Mouse (Mus musculus) frontal cortex, adult 2 months (tissue): ENCODE results near the gene Pds5b. TPM values are rescaled to one million over a fixed set of nuclear protein-coding genes. Genes with fewer than 3 reads are reported as not detected.
"Not testable (repeated sequence)": the region's sequence is repeated elsewhere in the genome, so short reads cannot be mapped to it uniquely, and the experiment has no call there.

ENCODE experiments used
- DNase-seq, 2 experiments: peaks; one replicate each; pipeline ENCODE4 v3.0.0; 2022; ENCODE audit warnings: low spot score in 1 of 2; ENCODE audit errors: extremely low spot score in 1 of 2
- polyA plus RNA-seq: library from polyadenylated mRNA; depleted of rRNA; stranded (reverse); fragments of >200 nt; gene quantifications from 2 replicates; pipeline ENCODE4 v1.2.3, GENCODE M21; 2012

Gene Pds5b
- polyA plus RNA-seq, 1 experiment, result 33.9 TPM

DNA sequence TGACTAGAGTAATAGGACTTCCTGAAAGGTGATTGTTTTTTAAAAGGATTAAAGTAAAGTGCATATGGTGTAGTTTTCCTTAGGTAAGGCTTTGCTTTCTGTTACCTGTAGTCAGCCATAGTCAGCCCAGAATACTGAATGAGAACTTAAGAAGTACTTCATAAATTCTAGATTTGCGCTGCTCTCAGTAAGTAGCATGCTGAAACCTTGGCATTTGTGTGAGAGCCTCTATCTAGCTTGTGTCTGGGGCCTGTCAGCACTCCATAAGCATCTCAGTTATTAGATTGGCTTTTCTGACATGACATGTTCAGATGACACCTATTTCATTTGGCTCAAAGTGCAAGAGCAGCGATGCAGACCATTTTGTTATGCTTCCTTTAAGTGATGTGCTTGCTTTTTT is 19.7 kb downstream of the Pds5b start:
- DNase-seq, result no peak

DNA sequence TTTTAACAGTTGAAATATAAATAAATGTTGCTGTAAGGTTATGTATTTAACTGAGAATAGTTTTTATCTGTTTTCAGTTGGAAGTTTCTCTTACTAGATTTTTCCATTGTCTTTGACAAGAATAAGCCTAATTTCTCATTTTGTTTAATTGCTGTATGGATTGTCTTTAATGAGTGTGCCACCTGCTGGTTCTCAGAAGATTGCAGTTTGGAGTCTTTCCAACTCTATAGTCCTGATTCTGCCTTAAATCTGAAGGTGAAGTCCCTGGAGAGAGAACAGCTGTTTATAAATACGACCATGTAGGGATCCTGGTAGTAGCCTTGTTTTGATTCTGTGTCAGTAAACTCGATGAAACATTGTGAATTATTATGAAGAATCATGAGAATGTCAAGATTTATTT is 29.2 kb downstream of the Pds5b start:
- DNase-seq, result peak; percentile 18 to 83

DNA sequence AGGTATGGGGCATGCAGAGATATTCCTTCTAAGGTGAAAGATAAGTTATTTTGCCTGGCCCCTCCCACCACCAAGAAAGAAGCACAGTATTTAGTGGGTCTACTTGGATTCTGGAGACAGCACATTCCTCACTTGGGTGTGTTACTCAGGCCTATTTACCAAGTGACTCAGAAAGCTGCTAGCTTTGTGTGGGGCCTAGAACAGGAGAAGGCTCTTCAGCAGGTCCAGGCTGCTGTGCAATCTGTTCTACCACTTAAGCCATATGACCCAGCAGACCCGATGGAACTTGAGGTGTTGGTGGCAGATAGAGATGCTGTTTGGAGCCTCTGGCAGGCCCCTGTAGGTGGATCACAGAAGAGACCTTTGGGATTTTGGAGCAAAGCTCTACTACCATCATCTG is 33.1 kb downstream of the Pds5b start:
- DNase-seq, result not testable (repeated sequence)

DNA sequence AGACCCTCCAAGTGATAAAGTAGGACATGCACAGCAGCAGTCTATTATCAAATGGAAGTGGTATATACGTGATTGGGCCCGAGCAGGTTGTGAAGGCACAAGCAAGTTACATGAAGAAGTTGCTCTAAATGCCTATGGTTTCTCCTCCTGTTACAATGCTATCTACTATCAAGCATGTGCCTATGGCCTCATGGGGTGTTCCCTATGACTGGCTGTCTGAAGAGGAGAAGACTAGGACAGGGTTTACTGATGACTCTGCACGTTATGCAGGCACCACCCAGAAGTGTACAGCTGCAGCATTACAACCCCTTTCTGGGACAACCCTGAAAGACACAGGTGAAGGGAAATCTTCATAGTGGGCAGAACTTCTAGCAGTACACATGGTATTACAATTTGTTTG is 33.6 kb downstream of the Pds5b start:
- DNase-seq, result not testable (repeated sequence)

DNA sequence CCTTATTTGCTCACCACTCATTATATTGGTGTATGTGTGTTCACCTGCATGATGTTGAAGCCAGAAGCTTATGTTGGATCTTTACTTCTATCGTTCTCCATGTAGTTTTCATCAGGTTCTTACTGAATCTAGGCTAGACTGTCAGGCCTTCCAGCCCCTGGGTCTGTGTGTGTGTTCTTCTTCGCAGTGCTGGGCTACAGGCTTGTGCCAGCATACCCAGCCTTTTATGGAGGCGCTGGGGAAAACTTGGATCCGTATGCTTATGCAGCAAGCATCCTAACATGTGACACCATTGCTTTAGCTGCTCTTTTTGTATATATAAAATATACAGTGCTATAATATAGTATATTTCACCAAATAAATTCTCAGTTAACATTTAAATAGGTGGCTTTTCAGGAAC is 38.0 kb downstream of the Pds5b start:
- no peak for DNase-seq

DNA sequence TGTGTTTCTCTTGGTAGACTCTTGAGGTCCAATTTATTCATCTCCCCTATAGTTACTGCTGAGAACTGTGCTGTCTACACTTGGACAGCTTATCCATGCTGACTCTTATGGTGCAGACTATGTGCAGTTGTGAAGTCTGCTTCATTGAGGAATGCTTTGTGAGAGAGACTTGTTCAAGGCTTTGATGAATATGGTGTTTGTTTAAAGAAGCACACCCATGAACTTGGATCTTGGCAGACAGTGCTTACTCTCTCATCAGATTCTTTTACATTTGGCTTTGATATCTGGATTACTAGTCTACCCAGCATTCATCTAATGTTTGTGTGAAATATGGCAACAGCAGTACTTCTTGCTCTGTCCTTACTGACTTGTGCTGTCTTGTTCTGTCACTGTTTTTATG is 39.9 kb downstream of the Pds5b start:
- DNase-seq, result no peak

DNA sequence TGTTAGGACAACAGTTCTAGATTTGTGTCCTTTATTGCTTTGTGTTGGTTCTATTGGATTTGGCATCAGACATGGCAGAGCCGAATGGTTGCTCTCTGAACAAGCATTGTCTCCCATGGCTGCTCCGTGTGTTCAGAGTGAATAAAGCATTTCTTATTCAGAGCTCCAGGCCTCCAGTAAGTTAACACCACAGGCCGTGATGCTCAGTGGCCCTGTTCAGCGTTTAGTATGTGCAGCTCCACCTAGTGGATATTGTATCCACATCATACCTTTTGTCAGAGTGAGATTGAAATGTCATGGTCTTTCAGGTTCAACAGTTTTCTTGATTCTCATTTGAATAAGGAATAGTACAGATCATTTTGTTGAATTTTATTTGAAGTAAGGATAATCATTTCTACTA is 44.2 kb downstream of the Pds5b start:
- DNase-seq, result peak in 1 of 2 experiments; percentile 35

DNA sequence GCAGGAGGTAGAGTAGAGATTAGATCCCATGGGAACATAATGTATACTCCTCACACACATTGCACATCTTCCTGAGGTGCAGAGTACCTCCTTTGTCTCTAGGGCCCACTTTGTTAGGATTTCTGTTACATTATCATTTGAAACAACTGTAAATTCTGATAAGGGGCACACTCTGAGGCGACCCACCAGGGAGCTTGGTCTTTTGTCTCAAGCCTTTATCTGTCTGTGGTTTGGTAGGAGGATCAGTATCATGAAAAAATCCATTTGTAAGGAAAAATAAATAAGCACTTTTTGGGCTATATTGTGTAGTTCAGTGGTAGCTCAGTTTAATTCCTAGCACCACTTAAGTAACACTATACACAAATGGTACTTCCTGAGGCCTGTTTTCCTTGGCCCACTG is 51.1 kb downstream of the Pds5b start:
- no peak for DNase-seq

DNA sequence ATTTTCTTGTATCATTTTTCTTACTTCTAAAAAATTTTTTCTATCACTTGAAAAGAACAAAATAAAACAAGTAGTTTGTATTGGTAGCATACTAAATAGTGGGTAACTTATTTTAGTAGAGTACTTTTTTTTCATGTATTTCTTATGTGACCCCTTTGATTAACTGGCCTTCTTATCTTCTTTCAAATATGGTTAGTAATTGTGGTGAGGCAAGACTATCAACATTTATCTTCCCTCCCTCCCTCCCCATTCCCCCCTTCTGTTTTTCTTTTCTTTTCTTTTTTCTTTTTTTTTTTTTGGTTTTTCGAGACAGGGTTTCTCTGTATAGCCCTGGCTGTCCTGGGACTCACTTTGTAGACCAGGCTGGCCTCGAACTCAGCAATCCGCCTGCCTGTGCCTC is 63.5 kb downstream of the Pds5b start:
- not testable (repeated sequence) for DNase-seq

DNA sequence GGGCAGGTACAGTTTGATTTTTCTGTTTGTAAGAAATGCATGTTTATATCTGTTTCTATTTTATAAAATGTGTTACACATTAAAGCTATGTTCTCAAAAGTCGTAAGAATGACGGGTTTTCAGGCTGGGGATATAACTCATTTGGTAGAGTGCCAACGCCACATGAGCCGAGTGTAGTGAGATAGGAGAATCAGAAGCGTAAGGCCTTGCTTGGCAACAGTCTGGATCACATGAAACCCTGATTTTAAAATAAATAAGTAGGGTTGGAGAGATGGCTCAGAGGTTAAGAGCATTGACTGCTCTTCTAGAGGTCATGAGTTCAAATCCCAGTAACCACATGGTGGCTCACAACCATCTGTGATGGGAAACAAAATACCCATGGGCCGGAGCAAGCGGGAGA is 65.8 kb downstream of the Pds5b start:
- no peak for DNase-seq

DNA sequence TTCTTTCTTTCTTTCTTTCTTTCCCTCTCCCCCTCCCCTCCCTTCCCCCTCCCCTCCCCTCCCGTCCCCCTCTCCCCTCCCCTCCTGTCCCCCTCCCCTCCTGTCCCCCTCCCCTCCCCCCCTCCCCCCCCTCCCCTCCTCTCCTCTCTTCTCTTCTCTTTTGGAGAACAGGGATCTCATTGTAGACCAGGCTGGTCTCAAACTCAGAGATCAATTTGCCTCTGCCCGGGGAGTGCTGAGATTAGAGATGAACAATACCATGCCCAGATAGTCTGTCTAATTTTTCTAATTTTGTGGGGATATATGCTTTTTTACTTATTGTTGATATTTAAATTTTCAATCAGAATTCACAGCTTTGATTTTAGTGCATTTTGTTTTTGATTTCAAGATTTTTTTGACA is 67.1 kb downstream of the Pds5b start:
- no peak for DNase-seq

DNA sequence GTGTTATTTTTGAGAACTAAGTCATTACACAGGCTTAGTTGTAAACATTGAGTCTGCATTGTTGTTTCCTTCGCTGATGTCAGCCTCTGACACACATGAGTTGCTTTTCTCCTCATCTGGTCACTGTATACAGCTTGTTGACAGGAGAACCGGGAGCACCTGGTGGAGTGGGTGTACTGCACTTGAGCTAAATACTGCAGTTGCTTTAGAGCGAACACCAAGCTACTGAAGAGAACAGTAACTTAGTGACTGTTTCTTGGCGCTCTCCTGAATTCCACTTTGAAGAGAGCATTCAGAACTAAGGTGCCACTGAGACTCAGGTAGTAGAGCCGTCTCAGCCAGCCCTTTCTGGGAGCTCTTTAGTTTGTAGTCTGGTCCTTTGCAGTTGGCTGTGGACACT is 83.1 kb downstream of the Pds5b start:
- peak in 1 of 2 experiments; percentile 13 for DNase-seq

DNA sequence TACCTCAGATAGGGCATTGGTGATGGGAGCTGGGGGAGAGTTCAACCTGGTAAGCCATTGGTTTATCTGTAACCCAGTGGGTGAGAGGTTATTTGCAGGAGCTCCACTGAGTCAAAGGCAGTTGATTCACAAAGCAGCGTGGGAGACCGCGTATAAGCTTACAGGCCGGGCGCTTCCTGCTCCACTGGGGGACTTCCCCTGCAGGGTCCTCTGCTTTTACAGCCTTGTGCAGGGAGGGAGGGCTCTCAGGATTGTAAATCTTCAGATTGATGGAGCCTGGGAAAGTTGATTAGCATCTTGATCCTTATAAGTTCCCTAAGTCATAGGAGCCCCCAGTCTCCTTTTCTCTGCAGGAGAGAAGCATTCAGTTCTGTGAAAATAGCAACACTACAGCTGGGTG is 98.9 kb downstream of the Pds5b start:
- no peak for DNase-seq

DNA sequence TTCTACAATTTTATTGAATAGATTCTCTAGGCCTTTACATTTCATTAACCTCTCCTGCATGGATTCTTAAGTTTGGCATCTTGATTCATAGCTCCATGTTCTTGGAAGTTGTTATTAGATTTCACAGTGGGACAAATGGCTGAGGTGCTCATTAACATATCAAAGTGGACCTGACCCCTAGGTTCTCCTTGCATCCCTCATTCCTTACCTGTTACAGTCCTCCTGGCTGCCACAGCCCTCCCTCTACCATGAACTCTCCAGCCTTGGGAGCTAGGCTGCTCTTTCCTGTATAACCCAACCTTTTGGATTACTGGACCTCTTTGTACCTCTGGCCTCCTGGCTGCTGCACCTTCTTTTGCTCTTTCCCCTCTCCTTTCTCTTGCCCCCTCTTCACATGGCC is 99.5 kb downstream of the Pds5b start:
- no peak for DNase-seq

DNA sequence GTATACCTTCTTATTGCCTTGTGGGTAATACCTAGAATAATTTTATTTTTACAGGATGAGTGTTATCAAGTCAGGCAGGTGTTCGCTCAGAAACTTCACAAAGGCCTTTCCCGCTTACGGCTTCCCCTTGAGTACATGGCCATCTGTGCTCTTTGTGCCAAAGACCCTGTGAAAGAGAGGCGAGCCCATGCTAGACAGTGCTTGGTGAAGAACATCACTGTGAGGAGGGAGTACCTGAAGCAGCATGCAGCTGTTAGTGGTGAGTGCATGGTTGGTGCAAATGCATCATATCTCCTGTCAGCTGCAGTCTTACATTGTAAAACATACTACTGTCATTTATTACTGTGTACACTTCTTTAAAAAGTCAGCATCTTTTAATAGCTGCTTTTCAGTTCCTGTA is 114.7 kb downstream of the Pds5b start:
- no peak for DNase-seq

DNA sequence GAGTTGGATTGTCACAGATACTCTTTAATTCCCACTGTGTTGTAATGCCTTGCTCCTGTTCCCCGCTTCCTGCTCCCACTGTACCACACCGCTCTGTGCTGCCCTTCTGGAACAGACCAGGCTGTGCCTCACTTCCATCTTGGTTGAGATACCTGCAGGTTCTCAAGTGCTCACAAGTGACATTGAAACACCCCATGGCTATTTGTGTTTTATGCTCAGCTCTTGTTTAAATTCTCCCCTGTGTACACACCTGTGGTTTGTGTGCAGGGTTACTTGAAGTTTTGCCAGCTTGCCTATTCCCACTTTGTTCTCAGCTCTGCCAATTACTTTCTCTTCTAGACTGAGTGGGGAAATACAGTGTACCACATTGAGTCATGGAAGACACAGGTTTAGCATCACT is 115.5 kb downstream of the Pds5b start:
- DNase-seq, result no peak

DNA sequence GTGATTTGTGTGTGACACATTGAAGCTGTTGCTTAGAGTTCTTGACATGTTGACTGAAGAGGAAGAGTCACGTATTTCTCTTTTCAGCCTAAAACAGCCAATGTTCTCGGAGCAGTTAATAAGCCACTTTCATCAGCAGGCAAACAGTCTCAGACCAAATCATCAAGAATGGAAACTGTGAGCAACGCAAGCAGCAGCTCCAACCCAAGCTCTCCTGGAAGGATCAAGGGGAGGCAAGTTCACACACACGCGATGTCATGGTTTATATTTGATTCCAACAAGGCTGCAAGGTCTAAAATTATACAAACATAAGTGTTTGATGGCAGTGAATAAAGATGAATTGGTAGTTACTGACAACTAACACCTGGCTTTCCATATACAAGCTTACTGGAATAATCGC is 120.6 kb downstream of the Pds5b start:
- no peak for DNase-seq

DNA sequence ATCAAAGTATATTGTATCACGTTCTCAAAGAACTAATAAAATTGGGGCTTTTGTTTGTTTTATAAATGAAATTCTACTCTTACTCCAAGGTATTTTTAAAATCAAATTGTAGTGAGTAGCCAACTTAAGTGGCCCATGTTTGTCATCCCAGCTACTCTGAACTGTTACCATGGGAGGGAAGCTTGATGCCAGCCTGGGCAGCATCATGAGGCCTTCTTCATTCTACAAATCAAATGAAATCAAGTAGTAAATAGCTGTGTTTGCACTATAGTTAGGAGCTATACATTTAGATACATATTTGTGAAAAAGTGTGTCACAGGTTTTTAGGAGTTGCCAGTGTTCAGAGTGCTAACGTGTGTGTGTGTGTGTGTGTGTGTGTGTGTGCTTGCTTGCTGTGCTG is 126.5 kb downstream of the Pds5b start:
- DNase-seq, result no peak

DNA sequence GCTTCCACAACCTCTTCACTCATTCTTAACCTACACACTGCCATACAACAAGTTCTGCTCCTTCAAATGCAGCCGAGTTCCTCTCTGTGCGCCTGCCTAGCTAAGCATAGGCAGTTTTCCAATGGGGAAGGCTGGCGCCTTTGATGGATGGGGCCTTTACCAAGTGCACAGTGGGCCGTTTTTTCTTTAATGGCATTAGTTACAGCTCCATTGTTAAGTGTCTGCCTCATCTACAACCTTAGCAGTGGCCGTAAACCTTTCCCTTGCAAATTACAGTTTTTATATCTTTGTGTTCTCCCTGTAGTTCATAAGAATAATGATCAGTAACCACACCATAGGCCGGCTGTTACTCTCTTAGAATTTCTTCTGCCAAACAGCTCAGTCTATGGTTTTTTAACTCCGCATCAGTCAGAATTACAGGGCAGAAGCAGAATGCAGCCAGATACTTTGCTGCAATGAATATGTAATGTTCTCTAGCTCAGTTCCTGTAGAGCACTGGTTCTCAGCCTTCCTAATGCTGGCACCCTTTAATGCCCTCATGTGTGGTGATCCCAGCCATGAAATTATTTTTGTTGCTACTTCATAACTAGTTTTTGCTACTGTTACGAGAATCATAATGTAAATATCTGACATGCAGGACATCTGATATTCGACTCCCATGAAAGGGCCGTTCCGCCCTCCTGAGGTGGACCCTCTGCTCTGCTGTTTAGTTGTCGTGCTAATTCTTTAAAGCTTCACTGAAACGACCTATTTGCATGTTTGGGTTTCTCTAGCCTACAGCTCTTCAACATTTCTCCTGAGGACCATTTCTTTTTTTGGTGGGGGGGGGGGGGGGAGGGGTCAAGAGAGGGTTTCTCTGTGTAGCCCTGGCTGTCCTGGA is 140.8 kb downstream of the Pds5b start:
- DNase-seq, result no peak

DNA sequence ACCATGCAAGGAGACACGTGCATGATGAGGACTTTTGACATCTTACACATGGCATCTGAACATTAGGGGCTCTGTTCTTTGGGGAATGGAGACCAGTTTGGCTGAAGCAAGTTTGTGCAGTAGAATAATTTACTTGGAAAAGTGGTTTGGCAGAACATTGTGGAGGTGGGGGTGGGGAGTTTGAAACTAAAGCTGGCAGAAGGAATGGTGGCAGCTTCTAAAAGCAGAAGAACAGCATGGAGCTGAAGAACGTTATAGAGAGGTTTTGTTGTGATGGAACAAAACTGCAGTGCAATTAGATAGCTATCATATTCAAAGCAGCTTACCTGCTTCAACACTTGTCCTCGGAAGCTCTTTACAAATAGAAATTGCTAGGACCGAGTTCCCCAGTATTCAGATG is 141.9 kb downstream of the Pds5b start:
- DNase-seq, result peak in 1 of 2 experiments; percentile 16

DNA sequence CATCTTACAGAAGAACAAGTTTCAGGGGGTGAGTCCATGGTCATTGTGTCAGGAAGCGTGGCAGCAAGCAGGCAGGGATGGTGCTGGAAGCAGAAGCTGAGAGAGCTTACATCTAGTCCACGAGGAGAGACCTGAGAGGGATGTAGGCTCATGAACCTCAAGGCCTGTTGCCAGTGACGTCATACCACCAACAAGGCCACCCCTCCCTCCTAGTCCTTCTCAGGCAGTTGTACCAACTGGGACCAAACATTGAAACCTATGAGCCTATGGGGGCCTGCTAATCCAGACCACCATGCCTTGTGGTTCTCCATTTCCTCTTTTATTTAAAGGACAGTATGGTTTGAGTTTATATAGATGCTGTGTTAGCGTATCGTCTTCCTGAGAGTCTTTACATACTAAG is 143.2 kb downstream of the Pds5b start:
- no peak for DNase-seq

DNA sequence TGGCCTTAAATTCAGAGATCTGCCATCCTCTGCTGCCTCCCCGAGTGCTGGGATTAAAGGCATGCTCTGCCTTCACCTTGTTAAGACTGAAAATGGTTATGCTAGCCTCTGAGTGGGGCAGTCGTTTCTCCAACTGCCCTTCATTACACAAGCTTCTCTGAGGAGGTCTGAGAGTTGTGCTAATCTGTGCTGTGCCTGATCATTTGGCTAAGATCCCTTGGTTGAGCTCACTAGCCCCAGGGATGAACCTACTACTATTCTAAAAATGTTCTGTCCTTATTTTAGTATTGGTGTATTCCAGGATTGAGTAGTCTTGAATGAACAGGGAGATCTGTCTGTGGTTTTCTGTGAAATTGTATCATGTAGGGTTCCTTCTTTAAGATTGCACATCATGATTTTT is 144.5 kb downstream of the Pds5b start:
- DNase-seq, result no peak

DNA sequence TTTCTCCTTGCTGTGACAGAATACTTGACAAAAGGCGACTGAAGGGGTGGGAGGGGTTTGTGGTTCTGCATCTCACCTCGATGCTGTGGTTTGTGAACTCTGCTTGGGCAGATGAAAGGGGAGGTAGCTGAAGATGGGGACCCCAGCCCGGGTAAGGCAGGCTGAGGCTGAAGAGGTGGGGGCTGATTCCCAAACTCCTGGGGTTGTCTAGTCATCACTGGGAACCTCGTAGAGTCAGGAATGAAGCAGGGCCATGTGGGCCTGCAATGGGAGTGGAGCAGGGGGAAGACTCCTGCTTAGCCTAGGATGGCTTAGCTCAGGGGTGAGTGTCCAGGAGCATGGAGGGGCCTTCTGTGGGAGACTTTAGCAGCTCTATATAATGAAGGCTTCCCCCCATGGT is 145.3 kb downstream of the Pds5b start:
- DNase-seq, result no peak
